Mouse (Mus musculus): ENCODE results near the gene Cst8.

GRCm38 (mm10) chr2:148806696-148807095 lies 8.1 kb downstream of the Cst8 start:
- TF ChIP-seq CTCF (IDR thresholded peaks at IDR 0.05; ENCODE audit: borderline replicate concordance, insufficient read depth, low read length) (no peak), POLR2A (IDR thresholded peaks at IDR 0.05; ENCODE audit: low read depth, low read length) (no peak)
